Mouse (Mus musculus) CH12.LX (cell line): ENCODE results near the gene Trpv4. TPM values are rescaled to one million over a fixed set of nuclear protein-coding genes. Genes with fewer than 3 reads are reported as not detected.

ENCODE experiments used
- DNase-seq: peaks from one replicate; pipeline ENCODE4 v3.0.0-alpha.2; 2013; ENCODE audit errors: extremely low read depth
- H3K27ac ChIP-seq: 2 replicates; pipeline ENCODE4 v1.5.1; 2012; ENCODE audit warnings: low read depth, mild to moderate bottlenecking, control low read depth, moderate library complexity; ENCODE audit not compliant: insufficient read depth
- H3K27me3 ChIP-seq: replicated peaks from 2 replicates; pipeline ENCODE3; 2012; ENCODE audit warnings: inconsistent platforms
- H3K36me3 ChIP-seq, 2 experiments: replicated peaks in 1 of 2; 2 replicates each; pipeline versions ENCODE3 to v1.6.1; 2012; ENCODE audit warnings: inconsistent platforms in 1 of 2, low read length in 1 of 2, mild to moderate bottlenecking in 1 of 2, mixed read lengths in 1 of 2, moderate library complexity in 1 of 2; ENCODE audit not compliant: control insufficient read depth in 1 of 2, insufficient read depth in 1 of 2
- H3K4me1 ChIP-seq, 2 experiments: 2 replicates each; pipeline ENCODE4 v1.6.1; 2012; ENCODE audit warnings: inconsistent platforms in 1 of 2, moderate library complexity in 1 of 2; ENCODE audit not compliant: insufficient read depth in 2 of 2, control insufficient read depth in 1 of 2
- H3K4me2 ChIP-seq: 2 replicates; pipeline ENCODE4 v1.6.1; 2012; ENCODE audit warnings: low read depth, mild to moderate bottlenecking, control low read depth; ENCODE audit not compliant: poor library complexity, insufficient read depth, severe bottlenecking
- H3K4me3 ChIP-seq, 3 experiments: fragments of 150-350 bp in 1 of 3; sonication (generic) in 1 of 3; replicated peaks in 1 of 3; 2 replicates each; pipeline versions ENCODE3 to v1.5.1; 2011 to 2012; ENCODE audit warnings: low read depth in 2 of 3, low read length in 2 of 3, mild to moderate bottlenecking in 2 of 3, moderate library complexity in 2 of 3, control low read depth in 1 of 3, improper control_type of control experiment in 1 of 3, inconsistent platforms in 1 of 3, mixed read lengths in 1 of 3; ENCODE audit not compliant: poor library complexity in 1 of 3
- H3K79me2 ChIP-seq: replicated peaks from 2 replicates; pipeline ENCODE4 v1.6.1; 2012; ENCODE audit warnings: mild to moderate bottlenecking, moderate library complexity; ENCODE audit not compliant: control insufficient read depth, poor library complexity, insufficient read depth, severe bottlenecking; ENCODE audit errors: extremely low read depth
- H3K9ac ChIP-seq: 2 replicates; pipeline ENCODE4 v1.6.1; 2012; ENCODE audit warnings: low read depth, mild to moderate bottlenecking, control low read depth, moderate library complexity; ENCODE audit not compliant: insufficient read depth
- H3K9me3 ChIP-seq: replicated peaks from 2 replicates; pipeline ENCODE3; 2012; ENCODE audit warnings: low read length, inconsistent platforms, mixed read lengths
- E2F4 ChIP-seq: IDR thresholded peaks from 2 replicates; pipeline ENCODE4 v1.6.1; 2011; ENCODE audit warnings: low read depth, low read length, improper control_type of control experiment; ENCODE audit not compliant: insufficient replicate concordance
- ELF1 ChIP-seq: IDR thresholded peaks from 2 replicates; pipeline ENCODE4 v1.6.1; 2014; ENCODE audit warnings: low read depth, mild to moderate bottlenecking, inconsistent platforms, low read length, improper control_type of control experiment
- HCFC1 ChIP-seq: IDR thresholded peaks from 2 replicates; pipeline ENCODE4 v1.6.1; 2012; ENCODE audit warnings: low read depth, mild to moderate bottlenecking, inconsistent platforms, low read length, improper control_type of control experiment
- MAZ ChIP-seq: IDR thresholded peaks from 2 replicates; pipeline ENCODE4 v1.6.1; 2012; ENCODE audit warnings: low read depth, mild to moderate bottlenecking, inconsistent platforms, low read length, improper control_type of control experiment, moderate library complexity
- MXI1 ChIP-seq: IDR thresholded peaks from 2 replicates; pipeline ENCODE4 v1.6.1; 2011; ENCODE audit warnings: mild to moderate bottlenecking, low read depth, low read length, improper control_type of control experiment
- PAX5 ChIP-seq: IDR thresholded peaks from 2 replicates; pipeline ENCODE4 v1.6.1; 2012; ENCODE audit warnings: low read length, inconsistent platforms, mixed read lengths
- POLR2A ChIP-seq: IDR thresholded peaks from 2 replicates; pipeline ENCODE4 v1.6.1; 2011; ENCODE audit warnings: low read depth, mild to moderate bottlenecking, improper control_type of control experiment, low read length
- RAD21 ChIP-seq: IDR thresholded peaks from 2 replicates; pipeline ENCODE4 v1.6.1; 2011; ENCODE audit warnings: low read depth, mild to moderate bottlenecking, low read length, improper control_type of control experiment, moderate library complexity
- SIN3A ChIP-seq: IDR thresholded peaks from 2 replicates; pipeline ENCODE4 v1.6.1; 2012; ENCODE audit warnings: low read length, improper control_type of control experiment, inconsistent platforms
- SMC3 ChIP-seq: IDR thresholded peaks from 2 replicates; pipeline ENCODE4 v1.6.1; 2011; ENCODE audit warnings: low read depth, low read length, improper control_type of control experiment
- TCF12 ChIP-seq: IDR thresholded peaks from 2 replicates; pipeline ENCODE4 v1.6.1; 2014; ENCODE audit warnings: low read depth, mild to moderate bottlenecking, inconsistent platforms, low read length, improper control_type of control experiment
- UBTF ChIP-seq: IDR thresholded peaks from 2 replicates; pipeline ENCODE4 v1.6.1; 2012; ENCODE audit warnings: low read depth, mild to moderate bottlenecking, inconsistent platforms, low read length, improper control_type of control experiment, moderate library complexity
- ZC3H11A ChIP-seq: IDR thresholded peaks from 2 replicates; pipeline ENCODE4 v1.6.1; 2012; ENCODE audit warnings: low read depth, mild to moderate bottlenecking, inconsistent platforms, low read length, improper control_type of control experiment
- ZKSCAN1 ChIP-seq: IDR thresholded peaks from 2 replicates; pipeline ENCODE4 v1.6.1; 2012; ENCODE audit warnings: low read depth, inconsistent platforms, low read length, improper control_type of control experiment, borderline replicate concordance
- ZNF384 ChIP-seq: IDR thresholded peaks from 2 replicates; pipeline ENCODE4 v1.6.1; 2012; ENCODE audit warnings: low read depth, low read length, improper control_type of control experiment, inconsistent platforms
- dilution Hi-C: fragments of 300-500 bp; cut with MboI; formaldehyde crosslinking; loops from 2 replicates; pipeline ENCODE4 v1.14.3; 2020; ENCODE audit warnings: low sequenced_read_pairs; ENCODE audit not compliant: extremely low pct_unique_long_range_greater_than_20kb, extremely low pct_ligation_motif_present
- in situ Hi-C: fragments of 300-500 bp; cut with MboI; formaldehyde crosslinking; loops from 3 replicates; pipeline ENCODE4 v1.14.3; 2019; ENCODE audit warnings: low sequenced_read_pairs, low pct_ligation_motif_present, low pct_unique_long_range_greater_than_20kb, mixed read lengths
- polyA plus RNA-seq: library from polyadenylated mRNA; unstranded; fragments of >175 nt; gene quantifications from 2 replicates; pipeline ENCODE4 v1.2.1, GENCODE M21; 2012; ENCODE audit warnings: low read depth; ENCODE audit not compliant: insufficient read length
- total RNA-seq, 2 experiments: library from RNA; depleted of rRNA; stranded (reverse); fragments of 300-350 nt in 1 of 2; fragments of >200 nt in 1 of 2; gene quantifications; 2 replicates each; pipeline ENCODE4 v1.2.3; 2012 to 2014

Gene Trpv4
- total and polyA plus RNA-seq, 3 experiments: 0.24 TPM; not detected in 2

GRCm38 (mm10) chr5:114587908-114588307 lies 70.3 kb downstream of the Trpv4 start:
- in situ Hi-C loops (no loop called here), dilution Hi-C loops (no loop called here)
- TF ChIP-seq ZC3H11A (no peak), SIN3A (peak; percentile 84), MXI1 (0 out of 2 replicates have a peak, but pooled peaks have one; percentile 39), POLR2A (no peak)
- Histone ChIP-seq H3K36me3 (no peaks in the 10 kb centered on the region), H3K27me3 (peaks cover 72% of the 10 kb centered on the region), H3K9ac (no peak overlapping the region), H3K4me1 (peaks cover 9 to 23% of the 10 kb centered on the region in 2 experiments), H3K79me2 (no peaks in the 10 kb centered on the region), H3K4me2 (no peak overlapping the region), H3K27ac (no peak overlapping the region), H3K9me3 (no peaks in the 10 kb centered on the region), H3K4me3 (no peak overlapping the region)
- DNase-seq: peak; percentile 73

GRCm38 (mm10) chr5:114585682-114586081 lies 72.5 kb downstream of the Trpv4 start:
- Histone ChIP-seq H3K4me3 (no peak overlapping the region), H3K27ac (no peak overlapping the region), H3K4me1 (peaks cover 5% of the 10 kb centered on the region in 2 experiments), H3K4me2 (no peak overlapping the region), H3K9me3 (no peaks in the 10 kb centered on the region), H3K27me3 (peaks cover 80% of the 10 kb centered on the region), H3K36me3 (no peaks in the 10 kb centered on the region), H3K79me2 (no peaks in the 10 kb centered on the region), H3K9ac (no peak overlapping the region)
- DNase-seq: no peak
- dilution Hi-C loops (no loop called here), in situ Hi-C loops (no loop called here)
- TF ChIP-seq E2F4: no peak
- TF ChIP-seq ELF1: no peak
- TF ChIP-seq PAX5: no peak
- TF ChIP-seq HCFC1: no peak
- TF ChIP-seq SMC3: no peak
- no peak for TF ChIP-seq MAZ

GRCm38 (mm10) chr5:114584293-114585104 lies 73.7 kb downstream of the Trpv4 start:
- H3K4me3 ChIP-seq: no peak overlapping the region
- H3K79me2 ChIP-seq: no peaks in the 10 kb centered on the region
- in situ Hi-C loops: no loop called here
- dilution Hi-C loops: no loop called here
- no peaks in the 10 kb centered on the region for H3K36me3 ChIP-seq
- H3K9me3 ChIP-seq: no peaks in the 10 kb centered on the region
- H3K9ac ChIP-seq: no peak overlapping the region
- DNase-seq: no peak
- TF ChIP-seq ZNF384 (no peak), UBTF (no peak), TCF12 (no peak), ZKSCAN1 (peak; percentile 62), RAD21 (no peak)
- no peak overlapping the region for H3K27ac ChIP-seq
- H3K4me2 ChIP-seq: no peak overlapping the region
- H3K4me1 ChIP-seq: no peaks in the 10 kb centered on the region
- peaks cover 77% of the 10 kb centered on the region for H3K27me3 ChIP-seq
